Mouse (Mus musculus) G1E (cell line): ENCODE results near the gene Ephb1.

Experiments
- CTCF ChIP-seq: IDR thresholded peaks from 2 replicates; pipeline ENCODE4 v1.5.1; 2012; ENCODE audit warnings: low read depth, low read length, inconsistent platforms, mixed read lengths
- GATA1 ChIP-seq: IDR thresholded peaks from 2 replicates; pipeline ENCODE4 v1.6.1; 2012; ENCODE audit warnings: borderline replicate concordance, low read length, inconsistent platforms, mixed read lengths
- POLR2AphosphoS5 ChIP-seq: IDR thresholded peaks from 2 replicates; pipeline ENCODE4 v1.6.1; 2012; ENCODE audit warnings: low read depth, low read length, inconsistent platforms; ENCODE audit not compliant: insufficient replicate concordance
- TAL1 ChIP-seq: conservative IDR thresholded peaks from 2 replicates; pipeline ENCODE4 v1.6.1; 2012; ENCODE audit warnings: low read depth, low read length, inconsistent platforms, mixed read lengths

DNA sequence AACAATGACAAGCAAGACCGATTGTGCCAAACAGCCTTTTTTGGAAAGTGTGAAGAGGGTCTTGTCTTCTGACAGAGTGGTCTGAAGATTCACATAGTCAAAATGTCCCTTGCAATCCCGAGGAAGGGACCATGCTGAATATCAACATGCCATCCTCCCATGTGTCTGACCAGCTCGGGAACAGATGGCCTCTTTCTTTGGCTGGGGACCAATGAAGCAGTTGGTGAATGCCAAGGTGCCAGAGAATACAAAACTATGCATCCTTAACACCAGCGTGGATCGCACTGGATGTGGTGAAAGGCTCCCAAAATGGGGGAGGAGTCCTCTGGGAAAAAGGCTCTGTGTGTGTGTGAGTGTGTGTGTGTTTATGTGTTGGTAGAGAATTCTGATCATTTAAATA is 56.5 kb downstream of the Ephb1 start:
- no peak for TF ChIP-seq GATA1
- TF ChIP-seq CTCF, result no peak
- TF ChIP-seq TAL1, result no peak
- no peak for TF ChIP-seq POLR2AphosphoS5
